Mouse (Mus musculus) spleen, adult 2 months (tissue): ENCODE measurements around the gene Rai1.

Experiments used
- CTCF ChIP-seq: fragments of 200-500 bp; IDR thresholded peaks from 2 replicates; pipeline ENCODE4 v1.5.1; 2011; ENCODE audit warnings: mild to moderate bottlenecking, inconsistent platforms; ENCODE audit not compliant: insufficient read depth, insufficient read length, insufficient replicate concordance; ENCODE audit errors: extremely low read depth
- POLR2A ChIP-seq: fragments of 200-500 bp; IDR thresholded peaks from 2 replicates; pipeline ENCODE4 v1.6.1; 2011; ENCODE audit warnings: low read depth, low read length, inconsistent platforms

GRCm38 (mm10) chr11:60195108-60195507 is 90.3 kb downstream of the Rai1 start:
- TF ChIP-seq CTCF (no peak), POLR2A (no peak)
